Mouse (Mus musculus) liver, postnatal 0 days (tissue): Measurements from ENCODE around the gene Mob2. TPM values are rescaled to one million over a fixed set of nuclear protein-coding genes. Genes with fewer than 3 reads are reported as not detected.

Experiments
- ATAC-seq: fragments of 200-750 bp; cut with Nextera tagmentation; 2 replicates; pipeline ENCODE4 v1.8.0; 2017; ENCODE audit warnings: mild to moderate bottlenecking, moderate library complexity
- DNase-seq: peaks from one replicate; pipeline ENCODE4 v3.0.0-alpha.2; 2016
- H3K27ac ChIP-seq: fragments of 300-500 bp; sonication (generic); 2 replicates; pipeline ENCODE4 v1.5.1; 2014; ENCODE audit warnings: antibody characterized with exemption, moderate library complexity, mild to moderate bottlenecking, low read depth
- H3K27me3 ChIP-seq: fragments of 300-500 bp; sonication (generic); 2 replicates; pipeline ENCODE4 v1.6.1; 2014; ENCODE audit warnings: low read length, control low read depth, mixed read lengths; ENCODE audit not compliant: insufficient read depth
- H3K36me3 ChIP-seq: fragments of 300-500 bp; sonication (generic); replicated peaks from 2 replicates; pipeline ENCODE4 v1.6.1; 2014; ENCODE audit warnings: mild to moderate bottlenecking, control low read depth, low read length, moderate library complexity, mixed read lengths; ENCODE audit not compliant: insufficient read depth
- H3K4me1 ChIP-seq: fragments of 300-500 bp; sonication (generic); 2 replicates; pipeline ENCODE4 v1.6.1; 2014; ENCODE audit warnings: antibody characterized with exemption, mild to moderate bottlenecking, control low read depth; ENCODE audit not compliant: insufficient read depth
- H3K4me2 ChIP-seq: fragments of 300-500 bp; sonication (generic); 2 replicates; pipeline ENCODE4 v1.6.1; 2014; ENCODE audit warnings: low read depth, mild to moderate bottlenecking, low read length, moderate library complexity, mixed read lengths
- H3K4me3 ChIP-seq: fragments of 300-500 bp; sonication (generic); 2 replicates; pipeline ENCODE4 v1.5.1; 2014; ENCODE audit warnings: low read depth, low read length
- H3K9ac ChIP-seq: fragments of 300-500 bp; sonication (generic); replicated peaks from 2 replicates; pipeline ENCODE4 v1.6.1; 2014; ENCODE audit warnings: mild to moderate bottlenecking, moderate library complexity
- H3K9me3 ChIP-seq: fragments of 300-500 bp; sonication (generic); 2 replicates; pipeline ENCODE4 v1.6.1; 2016; ENCODE audit warnings: mild to moderate bottlenecking, control low read depth, low read length, mixed read lengths
- CTCF ChIP-seq: sonication (generic); IDR thresholded peaks from 2 replicates; pipeline ENCODE4 v1.5.1; 2016; ENCODE audit warnings: antibody characterized with exemption, low read depth
- EP300 ChIP-seq: IDR thresholded peaks from 2 replicates; pipeline ENCODE4 v1.6.1; 2016; ENCODE audit warnings: antibody characterized with exemption, low read depth, mild to moderate bottlenecking
- WGBS: fragments of 180-500 bp; shearing (Covaris S2); extraction: QIAGEN DNeasy Blood & Tissue Kit; methylation state at CpG from one replicate; pipeline ENCODE4 v1.1.7; 2014; ENCODE audit not compliant: insufficient replicate concordance; 5-methylcytosine and 5-hydroxymethylcytosine counted together
- polyA plus RNA-seq: library from polyadenylated mRNA; unstranded; fragments of >200 nt; fragmentation: Nextera tagmentation; extraction: Ambion mirVana; gene quantifications from 2 replicates; pipeline ENCODE4 v1.2.1, GENCODE M21; 2015

Gene Mob2
- polyA plus RNA-seq, 1 experiment from 2014 or later, result 38.5 TPM

DNA sequence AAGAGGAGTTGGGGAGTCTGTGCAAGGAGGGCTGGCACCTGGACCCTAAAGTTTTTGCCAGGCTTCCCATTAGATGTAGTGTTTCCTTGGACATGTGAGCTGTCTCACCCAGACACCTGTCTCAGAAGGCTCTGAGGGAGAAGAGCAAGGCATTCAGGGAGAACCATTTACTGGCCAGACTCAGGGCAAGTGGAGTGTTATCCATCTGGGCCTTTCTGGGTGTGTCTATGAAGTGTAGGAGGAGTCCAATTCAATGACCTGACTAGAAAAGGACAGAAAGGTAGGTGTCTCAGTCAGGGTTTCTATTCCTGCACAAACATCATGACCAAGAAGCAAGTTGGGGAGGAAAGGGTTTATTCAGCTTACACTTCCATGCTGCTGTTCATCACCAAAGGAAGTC lies 10.9 kb upstream of the Mob2 start:
- Histone ChIP-seq H3K9me3 (no peaks in the 10 kb centered on the region), H3K4me1 (0 out of 2 replicates have a peak, but pooled peaks cover 2% of the 10 kb centered on the region), H3K36me3 (no peaks in the 10 kb centered on the region), H3K4me3 (no peak overlapping the region), H3K27ac (no peak overlapping the region), H3K9ac (no peak overlapping the region), H3K27me3 (peaks cover 7% of the 10 kb centered on the region; the same call in 1 of the 2 replicates), H3K4me2 (no peak overlapping the region)
- TF ChIP-seq EP300 (no peak), CTCF (no peak)
- ATAC-seq (no peak), DNase-seq (no peak)

DNA sequence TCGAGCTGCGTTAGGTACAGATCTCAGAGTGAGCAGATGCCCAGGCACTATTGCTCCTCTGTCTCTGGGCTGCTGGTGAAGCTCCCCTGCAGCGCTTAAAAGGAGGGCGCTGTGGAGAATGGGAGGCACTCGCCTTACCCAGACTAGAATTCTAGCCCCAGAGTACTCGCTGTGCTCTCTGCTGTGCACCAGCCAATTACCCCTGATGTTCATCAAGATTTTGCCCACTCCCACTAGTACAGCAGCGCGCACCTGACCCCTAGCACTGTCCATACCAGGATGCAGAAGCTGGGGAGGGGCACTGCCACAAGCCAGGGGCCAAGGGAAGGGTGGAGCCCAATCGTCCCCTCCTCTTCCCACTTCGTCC lies 10.3 kb upstream of the Mob2 start:
- WGBS, result 6% methylated on average over 10 of the region's 10 CpGs
- Histone ChIP-seq H3K27ac (no peak overlapping the region), H3K4me3 (no peak overlapping the region), H3K4me2 (peak overlapping the region; percentile 1; the same call in 1 of the 2 replicates), H3K4me1 (0 out of 2 replicates have a peak, but pooled peaks cover 2% of the 10 kb centered on the region), H3K9me3 (no peaks in the 10 kb centered on the region), H3K36me3 (no peaks in the 10 kb centered on the region), H3K27me3 (peaks cover 7% of the 10 kb centered on the region; the same call in 1 of the 2 replicates), H3K9ac (no peak overlapping the region)
- TF ChIP-seq EP300 (no peak), CTCF (no peak)
- DNase-seq (no peak), ATAC-seq (peak; percentile 56)

DNA sequence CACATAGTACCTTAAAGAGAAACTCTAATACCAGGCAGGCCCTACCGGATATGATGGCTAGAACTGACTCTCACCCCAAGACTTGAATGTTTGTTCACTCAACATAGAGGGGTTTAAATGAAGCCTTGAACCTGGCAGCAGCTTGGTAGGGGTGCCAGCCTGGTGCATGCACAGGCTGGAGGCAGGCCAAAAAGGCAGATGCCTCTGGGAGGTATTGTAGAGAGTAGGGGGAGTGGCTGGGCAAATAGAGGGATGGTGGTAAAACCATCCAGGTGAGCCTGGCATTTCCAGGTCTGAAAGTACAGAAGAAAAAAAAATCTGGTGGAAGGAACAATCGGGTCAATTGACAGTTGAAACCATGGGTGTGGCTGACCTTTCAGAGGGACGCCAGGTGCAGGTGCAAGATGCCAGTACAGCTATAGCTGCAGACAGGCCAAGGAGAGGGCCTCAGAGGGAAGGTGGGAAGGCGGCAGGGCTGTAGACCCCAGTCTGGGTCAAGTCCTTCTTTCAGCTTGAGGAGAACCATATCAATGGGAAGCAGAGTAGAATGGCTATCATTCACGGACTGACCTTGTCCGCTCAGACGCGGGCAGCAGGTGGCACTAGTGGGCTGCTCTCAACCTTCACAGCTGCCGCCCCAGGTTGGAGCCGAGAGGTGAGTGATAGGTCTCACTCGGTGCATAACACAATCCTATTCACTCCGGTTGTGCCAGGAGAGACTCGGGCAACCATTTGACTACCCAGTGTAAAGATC lies 9.8 kb upstream of the Mob2 start:
- Histone ChIP-seq H3K36me3 (no peaks in the 10 kb centered on the region), H3K9ac (no peak overlapping the region), H3K27me3 (peaks cover 7% of the 10 kb centered on the region; the same call in 1 of the 2 replicates), H3K4me2 (peak overlapping the region; percentile 1; the same call in 1 of the 2 replicates), H3K4me1 (0 out of 2 replicates have a peak, but pooled peaks cover 2% of the 10 kb centered on the region), H3K27ac (no peak overlapping the region), H3K4me3 (no peak overlapping the region), H3K9me3 (no peaks in the 10 kb centered on the region)
- 15% methylated on average over 13 of the region's 13 CpGs for WGBS
- DNase-seq (peak; percentile 86), ATAC-seq (peak; percentile 85)
- no peak for TF ChIP-seq EP300
- TF ChIP-seq CTCF, result peak; percentile 96

DNA sequence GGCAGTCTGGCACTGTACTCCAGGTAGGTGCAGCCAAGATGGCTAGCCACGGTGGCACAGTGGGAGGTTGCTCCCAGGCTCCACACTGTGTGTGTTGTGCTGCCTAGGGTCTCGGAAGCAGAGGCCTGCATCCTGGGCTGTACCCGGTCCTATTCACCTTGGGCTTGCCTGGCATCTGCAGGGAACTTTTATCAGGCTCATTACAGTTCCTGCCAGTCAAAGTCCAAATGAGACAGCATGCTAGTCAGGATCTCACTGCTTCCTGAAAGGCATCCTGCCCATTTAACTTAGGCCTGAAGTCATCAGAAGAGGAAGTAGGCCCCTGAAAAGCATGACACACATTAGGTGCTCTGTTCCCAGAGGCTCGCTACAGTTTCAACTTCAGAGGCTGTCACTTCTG lies 7.6 kb upstream of the Mob2 start:
- WGBS, result 54% methylated on average over 4 of the region's 4 CpGs
- no peaks in the 10 kb centered on the region for H3K36me3 ChIP-seq
- H3K4me1 ChIP-seq, result 0 out of 2 replicates have a peak, but pooled peaks cover 2% of the 10 kb centered on the region
- DNase-seq, result no peak
- H3K9ac ChIP-seq, result no peak overlapping the region
- H3K27ac ChIP-seq, result no peak overlapping the region
- H3K27me3 ChIP-seq, result 0 out of 2 replicates have a peak, but pooled peaks cover 3% of the 10 kb centered on the region
- TF ChIP-seq CTCF (no peak), EP300 (no peak)
- no peaks in the 10 kb centered on the region for H3K9me3 ChIP-seq
- ATAC-seq, result no peak
- H3K4me2 ChIP-seq, result no peak overlapping the region
- H3K4me3 ChIP-seq, result no peak overlapping the region

DNA sequence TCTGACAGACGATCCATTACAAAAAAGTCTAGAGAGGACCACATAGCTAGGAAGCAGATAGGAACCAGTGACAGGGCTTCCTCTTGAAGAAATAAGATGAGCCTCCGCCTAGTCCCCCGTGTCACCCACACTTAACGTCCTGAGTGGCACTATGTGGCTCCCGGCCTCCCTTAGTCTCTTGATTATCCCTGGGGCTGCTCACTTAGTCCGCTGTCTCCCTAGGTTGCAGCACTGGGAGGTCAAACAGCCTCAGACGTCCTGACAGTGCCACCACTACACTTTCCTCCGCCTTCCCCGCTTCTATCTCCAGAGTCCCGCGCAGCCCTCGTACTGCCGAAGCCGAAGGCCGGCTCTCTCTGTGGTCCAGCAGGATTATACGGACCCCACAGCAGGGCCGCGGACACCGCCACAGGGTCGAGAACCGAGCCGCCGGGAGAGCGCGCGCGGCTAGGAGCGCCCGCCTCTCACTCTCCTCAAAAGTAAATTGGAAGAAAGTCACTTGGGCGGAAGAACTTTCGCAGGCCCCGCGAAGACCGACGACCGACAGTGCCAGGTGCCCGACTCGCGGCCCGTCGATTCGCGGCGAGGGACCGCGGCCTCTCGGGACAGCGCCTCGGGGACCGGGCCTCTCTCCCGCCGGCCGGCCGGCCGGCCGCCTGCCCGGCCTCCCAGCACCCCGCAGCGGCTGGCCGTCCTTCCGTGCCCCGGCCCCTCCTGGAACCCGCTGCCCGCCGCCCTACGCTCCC lies 507 bp downstream of the Mob2 start:
- Histone ChIP-seq H3K27ac (peak overlapping the region; percentile 93), H3K9me3 (no peaks in the 10 kb centered on the region), H3K4me1 (peaks cover 47% of the 10 kb centered on the region), H3K36me3 (peaks cover 10% of the 10 kb centered on the region; the same call in 1 of the 2 replicates), H3K27me3 (0 out of 2 replicates have a peak, but pooled peaks cover under 1% of the 10 kb centered on the region), H3K9ac (peak overlapping the region; percentile 95), H3K4me3 (peak overlapping the region; percentile 91), H3K4me2 (peak overlapping the region; percentile 85)
- peak; percentile 47 for ATAC-seq
- WGBS, result under 1% methylated on average over 53 of the region's 66 CpGs
- no peak for TF ChIP-seq CTCF
- TF ChIP-seq EP300, result no peak
- peak; percentile 51 for DNase-seq

DNA sequence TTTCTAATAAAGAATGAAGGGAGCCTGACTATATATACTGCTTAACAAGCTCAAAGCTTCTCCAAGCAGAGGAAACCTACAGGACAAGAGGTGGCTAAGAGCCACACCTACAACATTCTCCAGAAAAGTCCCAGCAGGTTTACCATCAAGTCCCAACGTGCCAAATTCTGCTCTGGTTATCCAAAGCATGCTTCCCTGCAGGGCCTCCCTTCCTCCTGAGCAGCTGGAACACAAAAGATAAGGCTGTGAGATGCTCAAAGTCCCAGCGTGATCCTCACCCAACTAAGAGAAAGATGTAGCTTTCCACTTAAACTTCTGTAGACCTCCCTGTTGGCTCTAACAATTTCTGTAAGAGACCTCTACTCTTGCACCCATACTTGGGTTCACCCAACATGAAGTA lies 1.8 kb downstream of the Mob2 start:
- H3K4me2 ChIP-seq, result peak overlapping the region; percentile 85
- H3K4me3 ChIP-seq, result peak overlapping the region; percentile 91; the same call in 1 of the 2 replicates
- no peaks in the 10 kb centered on the region for H3K27me3 ChIP-seq
- ATAC-seq, result peak; percentile 26
- H3K27ac ChIP-seq, result no peak overlapping the region
- peaks cover 15% of the 10 kb centered on the region for H3K36me3 ChIP-seq
- no peaks in the 10 kb centered on the region for H3K9me3 ChIP-seq
- peak overlapping the region; percentile 40 for H3K9ac ChIP-seq
- peaks cover 47% of the 10 kb centered on the region for H3K4me1 ChIP-seq
- TF ChIP-seq EP300, result peak; percentile 33; the same call in 1 of the 2 replicates
- TF ChIP-seq CTCF, result no peak
- DNase-seq, result no peak
- 45% methylated on average over 2 of the region's 2 CpGs for WGBS
